Mouse (Mus musculus): Measurements from ENCODE around the gene Ctnnd2.

Ctnnd2 gene

DNA sequence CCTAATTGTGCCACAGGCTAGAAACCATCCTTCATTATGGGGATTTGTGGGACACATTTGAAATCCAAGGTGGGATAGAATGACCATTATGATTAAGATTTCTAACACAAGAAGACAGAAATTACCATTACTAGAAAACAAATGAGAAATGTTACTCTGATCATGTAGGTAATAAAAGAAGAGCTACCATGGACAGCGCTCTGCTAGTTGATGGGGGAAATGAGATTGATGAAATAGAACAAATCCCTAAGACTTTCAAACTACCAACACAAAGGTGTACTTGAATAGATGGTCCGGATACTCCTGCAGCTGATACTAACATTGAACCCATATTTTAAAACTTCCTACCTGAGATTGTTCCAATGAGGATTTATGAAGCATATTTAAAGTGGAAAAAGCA is 68.5 kb downstream of the Ctnnd2 start:
- DNase-seq (ENCODE audit: low read depth, low spot score), result no peak

GRCm38 (mm10) chr15:30268822-30269221 is 96.4 kb downstream of the Ctnnd2 start:
- no peak for DNase-seq (ENCODE audit: low read depth, low spot score)

DNA sequence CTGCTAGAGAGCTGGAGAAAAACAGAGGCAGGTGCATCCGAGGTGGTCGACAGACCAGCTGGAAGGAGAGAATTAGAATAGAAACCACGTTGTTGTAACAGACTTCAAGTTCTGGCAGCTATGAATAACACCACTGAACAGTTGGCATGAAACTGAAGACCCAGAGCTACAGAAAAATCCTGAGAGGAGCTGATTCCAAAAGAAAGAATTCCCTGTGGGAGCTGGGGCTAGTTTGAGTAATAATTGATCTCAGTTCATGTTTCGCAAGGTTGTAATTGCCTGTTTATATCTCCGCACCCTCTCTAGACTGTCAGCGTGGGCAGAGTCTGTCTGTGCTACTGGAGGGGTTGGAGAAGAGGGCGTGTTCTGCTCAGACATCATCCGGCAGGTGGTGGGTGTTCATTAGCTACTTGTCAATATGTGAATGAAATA is 98.8 kb downstream of the Ctnnd2 start:
- no peak for DNase-seq (ENCODE audit: low read depth, low spot score)

DNA sequence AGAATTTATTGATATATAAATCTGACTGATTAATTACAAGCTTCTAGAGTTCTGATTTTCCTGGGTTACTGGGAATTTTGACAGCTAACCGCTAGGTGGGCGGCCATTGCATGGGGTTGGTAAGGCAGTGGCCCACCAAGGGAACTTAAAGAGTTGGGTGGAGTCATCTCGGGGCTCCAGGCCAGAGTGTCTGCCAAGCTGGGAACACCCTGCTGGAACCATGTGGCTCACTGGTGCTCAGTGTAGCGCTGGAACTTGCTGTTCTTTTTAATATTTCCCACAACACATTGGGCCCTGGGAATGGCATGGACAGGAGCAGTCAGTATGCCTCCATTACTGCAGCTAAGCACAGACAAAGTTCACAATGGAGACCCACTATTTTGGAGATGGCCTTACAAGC is 99.9 kb downstream of the Ctnnd2 start:
- DNase-seq (ENCODE audit: low read depth, low spot score), result no peak

DNA sequence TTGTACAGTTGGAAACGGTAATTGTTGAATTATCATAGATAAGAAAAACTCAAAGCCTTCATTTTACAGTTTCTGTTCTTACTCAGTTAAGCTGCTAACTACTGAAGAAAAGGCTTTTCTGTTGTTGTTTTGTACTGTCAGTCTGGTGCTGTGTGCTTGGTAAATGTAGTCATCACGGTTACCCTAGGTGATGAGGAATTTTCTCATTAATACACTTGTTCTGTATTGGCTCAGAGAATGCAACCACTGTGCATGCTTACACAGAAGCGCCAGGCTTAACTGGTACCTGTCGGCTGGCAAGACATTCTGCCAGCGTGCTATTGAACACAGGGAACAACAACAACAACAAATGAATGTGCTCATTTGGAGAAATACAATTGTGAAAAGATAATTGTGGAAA is 103.3 kb downstream of the Ctnnd2 start:
- DNase-seq (ENCODE audit: low read depth, low spot score), result no peak

- no peak for DNase-seq (ENCODE audit: low read depth, low spot score)
Observed at GRCm38 (mm10) chr15:30276691-30277090, 104.3 kb downstream of the Ctnnd2 start.

- no peak for DNase-seq (ENCODE audit: low read depth, low spot score)
Observed at GRCm38 (mm10) chr15:30278610-30279009, 106.2 kb downstream of the Ctnnd2 start.

GRCm38 (mm10) chr15:30285572-30286244 is 113.3 kb downstream of the Ctnnd2 start:
- no peak for DNase-seq (ENCODE audit: low read depth, low spot score)

GRCm38 (mm10) chr15:30286245-30286642 is 113.9 kb downstream of the Ctnnd2 start:
- no peak for DNase-seq (ENCODE audit: low read depth, low spot score)

GRCm38 (mm10) chr15:30302824-30303223 is 130.4 kb downstream of the Ctnnd2 start:
- no peak for DNase-seq (ENCODE audit: low read depth, low spot score)

DNA sequence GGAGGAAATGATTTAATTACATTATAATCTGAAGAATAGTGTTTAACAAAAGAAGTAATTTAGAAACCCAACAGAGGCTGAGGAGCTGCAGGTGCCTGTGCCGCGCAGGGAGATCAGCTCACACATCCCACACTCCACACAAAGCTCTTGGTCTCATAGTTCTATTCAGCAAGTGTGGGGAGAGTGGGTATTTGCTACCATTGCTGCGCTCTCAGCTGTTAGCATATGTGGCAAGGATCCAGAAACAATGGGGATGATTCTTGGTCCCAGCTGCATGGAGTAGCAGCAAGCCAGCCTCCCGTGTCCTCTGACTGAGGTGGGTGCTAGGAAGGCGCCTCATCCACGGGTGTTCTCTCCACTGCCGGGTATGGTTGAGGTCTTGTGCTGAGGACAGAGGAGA is 134.0 kb downstream of the Ctnnd2 start:
- no peak for DNase-seq (ENCODE audit: low read depth, low spot score)

- no peak for DNase-seq (ENCODE audit: low read depth, low spot score)
Observed at GRCm38 (mm10) chr15:30322543-30322942, 150.2 kb downstream of the Ctnnd2 start.

DNA sequence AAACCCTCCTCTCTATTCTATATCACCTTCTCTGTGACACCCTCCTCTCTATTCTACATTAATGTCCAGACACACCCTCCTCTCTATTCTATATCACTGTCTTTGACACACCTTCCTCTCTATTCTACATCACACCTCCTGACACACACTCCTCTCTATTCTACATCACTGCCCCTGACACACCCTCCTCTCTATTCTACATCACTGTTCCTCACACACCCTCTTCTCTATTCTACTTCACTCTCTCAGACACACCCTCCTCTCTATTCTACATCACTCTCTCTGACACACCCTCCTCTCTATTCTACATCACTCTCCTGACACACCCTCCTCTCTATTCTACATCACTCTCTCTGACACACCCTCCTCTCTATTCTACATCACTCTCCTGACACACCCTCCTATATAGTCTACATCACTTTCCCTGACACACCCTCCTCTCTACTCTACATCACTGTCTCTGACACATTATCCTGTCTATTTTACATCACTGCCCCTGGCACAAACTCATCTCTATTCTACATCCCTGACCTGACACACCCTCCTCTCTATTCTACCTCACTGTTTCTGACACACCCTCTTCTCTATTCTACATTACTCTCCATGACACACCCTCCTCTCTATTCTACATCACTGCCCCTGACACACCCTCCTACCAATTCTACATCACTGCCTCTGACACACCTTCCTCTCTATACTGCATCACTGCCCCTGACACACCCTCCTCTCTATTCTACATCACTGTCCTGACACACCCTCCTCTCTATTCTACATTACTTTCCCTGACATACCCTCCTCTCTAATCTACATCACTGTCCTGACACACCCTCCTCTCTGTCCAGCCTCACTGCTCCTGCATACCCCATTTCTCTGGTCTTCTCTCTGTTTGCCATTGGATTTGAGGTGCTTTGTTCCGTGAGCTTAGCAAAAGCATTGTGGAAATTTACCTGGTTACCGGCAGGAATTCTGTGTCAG is 161.2 kb downstream of the Ctnnd2 start:
- no peak for DNase-seq (ENCODE audit: low read depth, low spot score)

DNA sequence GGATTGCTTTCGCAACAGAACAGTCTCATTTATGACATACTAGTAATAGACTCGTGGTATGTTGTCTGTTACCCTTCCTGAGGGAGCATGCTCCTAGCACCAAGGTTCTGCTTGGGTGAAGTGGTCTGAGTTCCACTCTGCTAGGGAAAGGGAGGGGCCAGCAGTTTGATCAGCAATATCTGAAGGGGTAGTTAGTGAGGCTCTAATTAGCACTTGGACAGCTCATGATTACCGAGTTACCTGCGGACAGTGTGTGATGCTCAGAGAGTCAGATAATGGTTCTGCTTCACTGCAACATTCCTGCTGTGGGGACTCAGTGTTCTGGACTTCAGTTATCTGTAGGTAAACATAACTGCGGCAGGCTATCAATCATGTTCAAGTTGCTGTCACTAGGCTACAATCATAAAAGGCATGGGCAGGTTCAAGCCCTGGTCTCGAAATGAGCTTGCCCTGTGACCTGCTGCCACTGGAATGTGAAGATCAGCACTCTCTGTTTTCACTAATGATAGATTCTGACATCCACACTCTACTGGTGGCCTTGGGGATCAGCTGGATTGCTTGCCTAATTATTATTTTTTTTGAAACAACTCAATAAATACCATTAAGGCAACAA is 166.3 kb downstream of the Ctnnd2 start:
- no peak for DNase-seq (ENCODE audit: low read depth, low spot score)

DNA sequence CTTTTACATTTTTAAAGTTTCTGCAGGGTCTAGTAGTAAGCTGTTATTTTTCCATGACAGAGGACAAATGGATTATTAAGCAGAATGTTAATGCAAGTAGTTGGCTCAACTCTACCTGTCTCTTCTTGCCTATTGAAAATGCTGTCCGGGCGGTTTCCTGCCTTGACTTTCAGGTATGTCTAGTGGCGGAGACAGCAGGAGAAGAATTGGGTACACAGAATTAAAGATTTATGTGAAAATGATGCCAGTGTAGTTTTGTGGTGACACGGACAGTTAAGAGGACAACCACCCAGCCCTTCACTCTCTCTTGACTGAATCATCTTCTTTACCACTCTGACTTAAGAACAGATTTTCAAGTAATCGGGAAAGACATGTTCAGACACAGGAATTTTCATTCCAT is 173.4 kb downstream of the Ctnnd2 start:
- no peak for DNase-seq (ENCODE audit: low read depth, low spot score)

DNA sequence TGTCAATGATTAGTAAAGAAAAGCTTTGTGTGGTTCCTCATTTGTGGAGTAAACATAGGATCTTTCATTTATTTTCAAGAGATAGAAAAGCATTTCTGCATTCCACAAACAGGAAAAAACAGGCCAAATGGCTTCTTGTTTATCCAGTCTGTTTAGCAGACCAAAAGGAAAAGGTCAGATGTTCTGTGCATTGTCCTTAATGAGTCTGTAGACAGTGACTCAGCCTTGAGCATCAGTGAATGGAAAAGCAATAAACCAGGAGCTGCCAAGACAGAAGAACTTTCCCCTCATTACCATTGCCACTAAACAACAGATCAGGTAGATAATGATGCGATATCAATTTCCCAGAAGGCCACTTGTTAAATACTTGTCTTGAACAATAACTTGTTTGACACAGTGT is 192.1 kb downstream of the Ctnnd2 start:
- DNase-seq (ENCODE audit: low read depth, low spot score), result no peak

- no peak for DNase-seq (ENCODE audit: low read depth, low spot score)
Observed at GRCm38 (mm10) chr15:30369997-30370396, 197.6 kb downstream of the Ctnnd2 start.

GRCm38 (mm10) chr15:30371151-30371550 is 198.8 kb downstream of the Ctnnd2 start:
- no peak for DNase-seq (ENCODE audit: low read depth, low spot score)

- no peak for DNase-seq (ENCODE audit: low read depth, low spot score)
Observed at GRCm38 (mm10) chr15:30373654-30374215, 201.3 kb downstream of the Ctnnd2 start.

DNA sequence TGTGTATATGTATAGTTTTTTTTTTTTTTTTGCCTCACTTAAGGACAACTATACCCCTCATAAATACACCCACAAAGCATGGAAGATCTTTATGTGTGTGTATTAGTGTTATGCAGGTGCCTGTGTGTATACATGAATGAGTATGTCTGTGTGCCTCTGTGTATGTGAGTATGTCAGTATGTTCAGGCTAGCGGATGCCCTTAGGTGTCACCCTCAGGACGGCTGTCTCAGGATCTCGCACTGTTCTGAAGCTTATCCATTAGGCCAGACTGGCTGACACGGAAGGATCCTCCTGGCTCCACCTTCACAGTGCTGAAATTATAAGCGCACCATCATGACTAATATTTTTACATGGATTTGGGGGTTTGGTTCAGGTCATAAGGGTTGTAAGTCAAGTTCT is 202.5 kb downstream of the Ctnnd2 start:
- DNase-seq (ENCODE audit: low read depth, low spot score), result no peak

DNA sequence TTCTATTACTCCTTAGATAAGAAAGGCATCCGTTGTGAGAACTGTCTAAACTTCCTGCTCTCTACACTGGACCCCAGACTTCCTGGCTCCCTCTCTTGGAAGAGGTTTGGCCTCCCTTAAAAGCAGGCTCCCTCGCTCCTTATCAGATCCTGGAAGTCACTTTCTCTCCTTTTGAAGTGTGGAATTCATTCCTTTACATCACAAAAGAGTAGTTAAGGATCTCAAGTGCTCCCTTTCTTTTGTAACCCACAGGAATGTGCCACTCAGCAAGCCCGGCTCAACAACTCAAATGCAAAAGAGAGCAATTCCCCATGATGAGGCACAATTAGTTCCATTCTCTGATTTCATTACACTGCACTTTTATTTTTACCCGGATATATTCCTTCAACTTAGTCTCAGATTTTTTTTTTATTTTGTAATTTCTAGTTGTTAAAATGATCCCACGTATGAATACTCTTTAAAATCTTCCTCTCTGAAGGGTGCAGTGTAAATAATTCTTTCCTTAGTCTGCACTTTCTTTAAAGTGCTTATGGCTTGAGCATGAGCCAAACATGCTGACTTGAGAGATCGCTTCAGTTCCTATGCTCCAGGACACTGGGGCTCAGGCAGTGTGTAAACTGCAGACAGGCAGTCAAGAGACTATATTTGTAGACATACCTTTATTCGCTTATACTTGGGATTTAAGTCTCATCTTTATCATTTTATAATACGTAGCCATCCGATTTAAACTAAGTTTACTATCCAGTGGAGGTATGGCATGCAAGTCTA is 210.9 kb downstream of the Ctnnd2 start:
- DNase-seq (ENCODE audit: low read depth, low spot score), result peak; percentile 75

Data from WW6 (cell line).